Mouse (Mus musculus): ENCODE measurements at regions not wholly inside any gene's neighbourhood (a gene's known extent, or its start where the extent isn't known, plus 50 kb on each side); places are given as distances from the start of the nearest gene placed in this dataset.

DNA sequence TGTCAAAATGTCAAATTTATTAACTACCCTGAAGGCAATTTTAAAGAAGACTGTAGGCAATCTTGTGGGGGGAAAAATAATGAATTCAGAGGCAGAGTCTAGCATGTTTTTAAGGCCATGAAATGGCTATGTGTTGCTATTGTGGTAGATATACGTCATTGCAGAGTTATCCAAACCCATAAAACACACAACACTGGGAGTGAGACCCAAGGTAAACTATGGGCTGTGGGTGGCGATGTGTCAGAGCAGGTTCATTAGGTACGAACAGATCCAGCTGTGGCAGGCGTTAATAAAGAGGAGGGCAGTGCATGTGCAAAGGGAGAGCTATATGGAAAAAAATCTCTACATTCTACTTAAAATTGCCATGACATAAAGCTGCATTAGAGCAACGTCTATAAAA, 189.4 kb upstream of the Btg1 start:
- no peak for DNase-seq (ENCODE audit: low spot score in 2 of 2)

DNA sequence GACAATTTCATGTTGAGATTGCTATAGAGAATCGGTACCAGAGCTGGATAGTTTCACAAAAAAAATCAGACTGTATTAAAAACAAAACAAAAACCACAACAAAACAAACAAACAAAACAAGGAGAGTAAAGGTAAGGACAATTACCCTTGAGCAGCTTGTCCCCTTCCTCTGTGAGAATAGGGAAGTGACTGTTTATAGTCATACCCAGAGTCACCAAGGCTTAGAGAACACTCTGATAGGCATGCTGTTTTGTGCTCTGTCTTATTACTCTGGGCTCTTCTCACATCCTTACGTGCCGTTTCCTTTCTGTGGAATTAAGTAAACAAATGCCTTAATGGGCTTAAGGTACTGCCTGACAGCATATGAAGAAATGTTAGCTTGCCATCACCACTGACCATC, 186.7 kb upstream of the Btg1 start:
- DNase-seq (ENCODE audit: low spot score in 2 of 2), result no peak

DNA sequence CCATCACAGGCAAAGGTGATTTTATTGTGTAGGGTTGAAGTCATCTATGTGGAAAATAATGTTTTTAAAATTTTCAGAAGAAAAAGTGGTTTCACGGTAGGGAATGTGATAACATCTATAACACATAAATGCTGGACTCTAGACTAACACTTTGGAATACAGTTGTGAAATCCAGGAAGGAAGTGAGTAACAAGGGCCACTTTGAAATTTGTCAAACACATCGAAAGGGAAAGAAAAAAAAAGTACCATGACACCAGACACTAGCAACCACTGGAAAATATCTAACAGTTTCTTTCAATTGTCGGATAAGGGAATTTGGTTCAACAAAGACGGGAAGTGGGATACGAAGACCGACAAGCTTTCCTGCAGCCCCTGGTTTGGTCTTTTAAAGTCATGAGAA, 181.7 kb upstream of the Btg1 start:
- no peak for DNase-seq (ENCODE audit: low spot score in 2 of 2)

GRCm38 (mm10) chr10:96438398-96439103, 178.3 kb upstream of the Btg1 start:
- DNase-seq (ENCODE audit: low spot score in 2 of 2), result no peak

GRCm38 (mm10) chr10:96442165-96442564, 174.6 kb upstream of the Btg1 start:
- no peak for DNase-seq (ENCODE audit: low spot score in 2 of 2)

DNA sequence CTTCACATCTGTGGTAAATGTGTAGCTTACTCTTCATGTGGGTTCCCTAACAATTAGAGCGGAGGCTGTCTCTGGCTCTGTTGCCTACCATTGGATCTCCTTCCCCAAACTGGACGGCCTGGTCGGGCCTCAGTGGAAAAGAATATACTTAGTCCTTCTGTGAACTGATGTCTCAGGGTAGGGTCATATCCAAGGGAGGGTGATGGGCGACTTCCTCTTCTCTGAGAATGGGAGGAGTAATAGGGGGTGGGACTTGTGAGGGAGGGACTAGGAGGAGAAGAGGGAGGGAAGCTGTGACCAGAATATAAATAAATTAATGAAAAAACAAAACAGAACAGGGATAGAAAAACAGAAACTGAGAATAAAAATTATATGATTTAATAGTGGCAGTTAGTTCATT, 166.5 kb upstream of the Btg1 start:
- DNase-seq (ENCODE audit: low spot score in 2 of 2), result no peak

DNA sequence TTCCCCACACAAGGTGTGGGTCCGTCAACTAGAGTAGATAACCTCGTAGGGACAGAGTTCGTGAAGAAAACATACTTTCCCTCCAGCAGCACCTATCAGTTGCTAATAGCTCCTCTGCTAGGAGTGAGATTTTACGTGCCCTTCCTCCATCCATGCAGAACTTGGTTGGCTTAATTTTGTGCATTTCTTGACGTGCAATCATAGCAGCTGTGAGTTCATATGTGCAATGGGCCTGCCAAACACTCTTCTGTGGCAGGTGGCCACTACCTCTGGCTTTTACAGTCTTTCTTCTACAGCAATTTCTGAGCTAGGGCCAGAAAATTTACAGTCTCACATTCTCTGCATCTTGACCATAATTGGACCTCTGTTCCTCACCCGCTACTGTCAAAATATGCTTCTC, 161.9 kb upstream of the Btg1 start:
- no peak for DNase-seq (ENCODE audit: low spot score in 2 of 2)

DNA sequence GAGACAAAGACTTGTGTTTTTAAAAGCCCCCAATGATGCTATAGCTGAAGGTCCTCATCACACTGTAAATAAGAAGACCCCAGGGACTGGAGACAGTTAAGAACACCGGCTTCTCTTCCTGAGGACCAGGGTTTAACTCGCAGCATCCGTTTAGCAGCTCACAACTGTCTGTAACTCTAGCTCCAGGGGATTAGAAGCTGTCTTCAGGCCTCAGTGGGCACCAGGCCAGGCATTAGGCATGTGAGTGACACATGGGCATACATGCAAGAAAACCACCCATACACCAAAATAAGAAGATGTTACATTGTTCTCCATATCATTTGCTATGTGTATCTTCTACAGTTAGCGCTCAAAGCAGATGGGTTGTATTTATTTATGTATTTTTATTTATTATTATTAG, 158.3 kb upstream of the Btg1 start:
- DNase-seq (ENCODE audit: low spot score in 2 of 2), result no peak

DNA sequence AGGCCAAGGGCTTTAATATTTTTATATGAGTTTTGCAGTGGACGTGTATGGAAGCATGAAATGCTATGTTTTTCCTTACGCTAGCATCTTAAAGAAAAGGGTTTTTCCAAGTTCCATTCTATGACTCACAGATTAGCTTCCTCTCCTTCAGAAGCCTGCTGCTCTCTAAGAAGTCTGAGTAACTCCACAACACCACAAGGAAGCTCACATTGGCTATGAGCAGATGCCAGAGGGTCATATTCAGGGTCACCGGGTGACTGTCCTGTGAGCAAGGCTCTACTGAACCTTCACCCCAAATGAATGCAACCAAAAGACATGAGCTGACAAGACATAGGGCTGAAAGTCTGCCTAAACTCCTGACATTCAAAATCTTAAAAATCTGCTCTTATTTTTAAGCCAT, 157.6 kb upstream of the Btg1 start:
- DNase-seq (ENCODE audit: low spot score in 2 of 2), result no peak

GRCm38 (mm10) chr10:96460151-96460550, 156.7 kb upstream of the Btg1 start:
- no peak for DNase-seq (ENCODE audit: low spot score in 2 of 2)

DNA sequence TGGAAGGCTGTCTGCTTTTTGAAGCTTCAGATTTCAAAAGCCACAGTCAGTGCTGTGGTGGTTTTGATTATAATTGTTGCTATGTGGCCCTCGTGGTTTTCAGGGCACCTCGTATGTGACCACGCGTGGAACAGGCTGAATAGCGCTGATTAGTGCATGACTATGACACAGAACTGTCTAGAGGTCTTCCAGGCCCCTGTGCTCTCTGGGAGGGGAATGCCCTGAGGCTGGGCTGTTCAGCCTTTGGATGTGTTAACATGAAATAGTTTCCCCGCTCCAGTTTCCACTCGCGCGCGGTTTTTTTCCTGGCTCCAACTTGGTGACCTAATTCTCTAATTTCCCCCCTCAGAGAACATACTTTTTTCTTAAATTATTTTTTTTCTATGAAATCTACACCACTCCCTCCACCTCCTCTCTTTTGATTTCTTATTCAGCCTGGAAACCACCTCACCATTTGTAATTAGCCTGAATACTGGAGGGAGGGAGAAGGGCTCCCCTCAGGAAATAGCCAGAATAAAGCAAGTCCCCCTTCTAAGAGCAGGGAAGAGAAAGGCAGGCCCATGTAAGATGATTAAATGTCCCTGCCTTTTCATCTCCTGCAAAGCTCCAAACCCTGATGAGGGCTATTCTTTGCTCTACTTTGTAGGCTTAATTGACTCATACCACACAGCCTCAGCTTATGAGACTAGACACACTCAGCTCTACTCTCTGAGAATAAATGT, 156.0 kb upstream of the Btg1 start:
- DNase-seq (ENCODE audit: low spot score in 2 of 2), result no peak

DNA sequence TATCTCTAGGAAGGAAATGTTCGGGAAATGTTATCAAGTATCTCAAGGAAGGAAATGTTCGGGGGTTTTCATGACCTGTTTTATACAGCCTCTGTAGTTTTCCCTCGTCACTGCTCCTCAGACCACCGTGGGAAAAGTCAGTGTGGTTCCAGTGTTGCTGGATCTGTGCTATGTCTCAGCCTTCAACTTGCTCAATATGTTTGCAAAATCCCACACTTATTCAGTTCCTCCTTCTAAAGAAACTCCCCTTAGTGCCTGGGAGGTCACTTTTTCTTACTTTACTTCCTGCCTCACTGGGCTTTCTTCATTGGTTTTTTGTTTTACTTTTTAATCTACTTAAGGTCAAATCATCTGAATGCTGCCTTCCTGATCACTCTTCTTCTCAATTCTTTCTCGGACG, 150.8 kb upstream of the Btg1 start:
- DNase-seq (ENCODE audit: low spot score in 2 of 2), result no peak

DNA sequence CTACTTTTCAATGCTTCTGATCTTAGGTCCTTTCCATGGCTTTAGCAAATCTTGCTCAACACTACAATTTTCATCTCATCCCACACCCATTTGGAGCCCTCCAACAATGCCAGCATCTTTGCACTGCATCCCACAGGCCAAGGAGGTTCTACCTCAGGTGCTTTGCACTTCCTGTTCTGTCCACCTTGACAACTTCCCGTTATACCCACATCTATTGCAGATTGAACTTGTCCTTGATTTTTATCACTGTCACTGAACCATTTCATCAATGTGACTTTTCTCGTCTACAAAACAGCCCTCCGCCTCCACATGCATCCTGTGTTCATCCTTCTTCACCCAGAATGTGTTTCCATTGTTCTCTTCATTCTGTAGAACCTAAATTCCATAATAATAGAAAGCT, 150.0 kb upstream of the Btg1 start:
- no peak for DNase-seq (ENCODE audit: low spot score in 2 of 2)

GRCm38 (mm10) chr10:96467661-96468060, 149.1 kb upstream of the Btg1 start:
- no peak for DNase-seq (ENCODE audit: low spot score in 2 of 2)

GRCm38 (mm10) chr10:96471523-96471922, 145.3 kb upstream of the Btg1 start:
- no peak for DNase-seq (ENCODE audit: low spot score in 2 of 2)

GRCm38 (mm10) chr10:96479350-96479749, 137.5 kb upstream of the Btg1 start:
- DNase-seq (ENCODE audit: low spot score in 2 of 2), result no peak

DNA sequence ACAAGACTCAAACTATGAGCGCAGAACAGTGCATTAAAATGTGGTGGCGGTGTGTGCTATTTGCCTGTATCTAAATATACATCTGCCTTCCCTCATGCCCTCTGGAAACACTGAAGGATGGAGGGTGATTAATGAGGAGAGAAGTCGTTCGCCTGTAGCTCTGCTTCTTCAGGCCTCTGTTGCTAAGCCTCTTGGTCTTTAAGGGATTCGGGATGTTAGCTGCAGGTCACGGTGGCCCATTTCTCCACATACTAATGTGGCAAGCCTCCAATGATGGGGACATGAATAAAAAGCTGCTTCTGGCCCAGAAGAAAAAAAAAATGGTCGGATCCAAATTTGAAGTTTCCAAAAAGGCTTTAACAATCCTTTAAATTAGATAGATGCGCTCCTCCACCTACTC, 137.0 kb upstream of the Btg1 start:
- no peak for DNase-seq (ENCODE audit: low spot score in 2 of 2)

- no peak for DNase-seq (ENCODE audit: low spot score in 2 of 2)
Measured at GRCm38 (mm10) chr10:96480453-96481324, 136.1 kb upstream of the Btg1 start.

DNA sequence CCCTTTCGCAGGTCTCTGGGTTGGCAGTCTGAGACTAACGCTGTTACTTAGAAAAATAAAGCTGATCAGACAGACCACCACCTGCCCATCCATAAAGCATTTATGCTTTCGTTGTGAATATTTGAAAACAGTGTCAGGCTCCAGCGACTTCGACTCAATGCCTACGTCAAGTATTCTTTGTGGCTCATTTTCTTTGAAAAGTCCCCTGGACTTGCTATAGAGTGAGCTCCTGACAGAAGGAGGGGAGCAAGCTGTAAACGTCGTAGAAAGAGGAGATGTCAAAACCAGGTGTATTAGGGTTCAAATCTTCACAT, 135.5 kb upstream of the Btg1 start:
- DNase-seq (ENCODE audit: low spot score in 2 of 2), result no peak

DNA sequence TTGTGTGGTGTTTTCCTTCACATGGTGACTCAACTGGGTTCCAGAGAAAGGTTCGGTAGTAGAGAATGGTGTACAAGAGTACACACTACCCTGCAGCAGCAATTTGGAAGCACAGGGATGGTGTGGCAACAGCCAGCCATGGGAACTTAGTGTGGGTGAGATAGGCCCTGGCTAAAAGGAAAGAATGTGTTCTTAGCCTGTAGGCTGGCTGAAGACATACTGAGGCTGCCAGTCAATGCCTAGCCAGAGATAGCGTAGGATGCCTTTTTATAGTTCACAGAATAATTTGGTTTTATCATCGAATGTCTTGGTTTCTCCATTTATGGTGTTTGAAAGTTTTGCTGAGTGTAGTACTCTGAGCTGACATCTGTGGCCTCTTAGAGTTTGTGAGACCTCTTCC, 130.1 kb upstream of the Btg1 start:
- no peak for DNase-seq (ENCODE audit: low spot score in 2 of 2)

GRCm38 (mm10) chr10:96493706-96494105, 123.1 kb upstream of the Btg1 start:
- no peak for DNase-seq (ENCODE audit: low spot score in 2 of 2)

DNA sequence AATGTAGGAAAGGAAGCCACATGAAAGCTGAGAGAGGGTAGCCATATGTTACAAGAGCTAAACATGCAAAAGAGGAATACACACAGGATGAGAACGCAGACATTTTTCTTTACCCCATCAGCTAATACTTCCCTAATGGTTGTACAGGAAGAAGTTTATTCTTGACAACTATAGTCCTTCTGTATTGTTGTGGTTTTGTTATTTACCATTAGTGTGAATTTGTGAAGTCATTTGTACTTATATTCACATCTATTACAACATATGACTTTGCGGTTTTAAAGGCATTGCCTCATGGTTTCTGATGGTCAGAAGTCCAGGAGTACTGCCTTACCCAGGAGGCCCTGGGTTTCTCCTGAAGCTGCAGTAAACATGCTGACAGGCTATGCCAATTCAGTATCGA, 120.1 kb upstream of the Btg1 start:
- DNase-seq (ENCODE audit: low spot score in 2 of 2), result no peak

DNA sequence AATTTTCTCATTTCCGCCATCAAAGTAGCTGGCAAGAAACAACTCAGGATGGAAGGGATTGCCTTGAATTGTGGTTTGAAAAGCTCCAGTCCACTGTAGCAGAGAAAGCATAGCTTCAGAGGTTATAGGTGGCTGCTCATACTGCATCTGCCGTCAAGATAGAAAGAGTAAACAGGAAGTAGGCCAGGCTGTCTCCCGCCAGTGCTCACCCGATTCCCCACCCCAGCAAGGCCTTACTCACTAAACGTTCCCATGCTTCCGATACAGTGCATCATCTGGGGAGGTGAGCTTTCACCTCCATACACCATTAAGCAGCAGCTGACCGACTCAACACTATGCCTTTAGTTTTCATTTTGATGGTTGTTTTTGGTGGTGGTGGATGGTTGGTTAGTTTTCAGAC, 119.3 kb upstream of the Btg1 start:
- no peak for DNase-seq (ENCODE audit: low spot score in 2 of 2)
